Mouse (Mus musculus) embryonic facial prominence, embryonic 10.5 days (tissue): ENCODE measurements around the gene Sdk1. TPM values are rescaled to one million over a fixed set of nuclear protein-coding genes. Genes with fewer than 3 reads are reported as not detected.

Experiments used
- DNase-seq: peaks from one replicate; pipeline ENCODE4 v3.0.0-alpha.2; 2017; ENCODE audit warnings: low spot score
- H3K27ac ChIP-seq: fragments of 300-500 bp; sonication (generic); replicated peaks from 2 replicates; pipeline ENCODE4 v1.5.1; 2016; ENCODE audit warnings: mild to moderate bottlenecking
- H3K27me3 ChIP-seq: fragments of 300-500 bp; sonication (generic); replicated peaks from 2 replicates; pipeline ENCODE4 v1.6.1; 2016; ENCODE audit warnings: low read depth, mild to moderate bottlenecking; ENCODE audit not compliant: poor library complexity, severe bottlenecking
- H3K36me3 ChIP-seq: fragments of 300-500 bp; sonication (generic); replicated peaks from 2 replicates; pipeline ENCODE4 v1.6.1; 2016; ENCODE audit warnings: mild to moderate bottlenecking, moderate library complexity
- H3K4me1 ChIP-seq: fragments of 300-500 bp; sonication (generic); 2 replicates; pipeline ENCODE4 v1.6.1; 2016
- H3K4me3 ChIP-seq: fragments of 300-500 bp; sonication (generic); 2 replicates; pipeline ENCODE4 v1.5.1; 2016; ENCODE audit warnings: mild to moderate bottlenecking, moderate library complexity
- H3K9me3 ChIP-seq: fragments of 300-500 bp; sonication (generic); 2 replicates; pipeline ENCODE4 v1.6.1; 2016; ENCODE audit warnings: mild to moderate bottlenecking
- WGBS: fragments of 180-500 bp; shearing (Covaris S2); methylation state at CpG from one replicate; pipeline ENCODE4 v1.1.7; 2016; 5-methylcytosine and 5-hydroxymethylcytosine counted together
- polyA plus RNA-seq: library from polyadenylated mRNA; unstranded; fragments of >200 nt; fragmentation: Nextera tagmentation; extraction: Ambion mirVana; gene quantifications from 2 replicates; pipeline ENCODE4 v1.2.1, GENCODE M21; 2016

Sdk1 gene
- polyA plus RNA-seq, 1 experiment from 2014 or later, result 1.1 TPM

DNA sequence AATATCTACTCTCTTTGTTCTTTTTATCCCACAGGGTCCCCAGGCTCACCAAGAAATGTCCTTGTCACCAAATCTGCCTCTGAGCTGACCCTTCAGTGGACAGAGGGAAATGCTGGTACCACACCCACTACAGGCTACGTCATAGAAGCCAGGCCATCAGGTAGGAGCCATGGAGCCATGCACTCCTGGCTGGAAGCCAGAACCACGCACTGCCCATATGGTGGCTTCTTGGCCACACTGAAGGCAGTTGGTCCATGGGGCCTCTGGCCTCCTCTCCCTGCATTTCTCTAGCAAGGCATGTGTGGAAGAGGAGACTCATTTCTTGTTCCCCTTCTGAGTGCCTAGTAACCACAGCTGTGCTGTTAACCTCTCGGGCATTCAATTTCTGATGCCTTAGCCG, 932.3 kb downstream of the Sdk1 start:
- no peaks in the 10 kb centered on the region for H3K9me3 ChIP-seq
- WGBS, result 88% methylated on average over 4 of the region's 4 CpGs
- H3K27ac ChIP-seq, result 0 out of 2 replicates have a peak overlapping the region, but pooled peaks have one; percentile 24
- H3K27me3 ChIP-seq, result peaks cover 24% of the 10 kb centered on the region
- H3K4me3 ChIP-seq, result no peak overlapping the region
- no peak for DNase-seq
- no peaks in the 10 kb centered on the region for H3K36me3 ChIP-seq
- peaks cover 6% of the 10 kb centered on the region; the same call in 1 of the 2 replicates for H3K4me1 ChIP-seq

DNA sequence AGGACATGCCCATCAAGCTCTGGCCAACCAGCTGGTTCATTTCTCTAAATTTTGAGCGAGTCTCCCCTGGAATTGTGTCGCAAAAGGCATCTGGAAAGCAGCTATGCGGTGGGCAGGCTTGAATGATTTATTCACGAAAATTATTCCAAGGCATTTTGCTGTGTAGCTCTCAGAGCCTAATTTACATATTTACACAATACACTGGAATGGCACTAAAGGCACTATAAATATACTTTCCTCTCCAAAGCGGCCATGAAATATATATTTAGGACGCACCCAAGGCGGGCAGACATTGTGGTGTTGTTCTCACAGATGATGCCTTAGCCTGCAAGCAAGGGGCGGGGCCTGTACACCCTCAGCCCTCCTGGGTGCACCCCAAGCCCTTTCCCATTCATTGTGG, 936.9 kb downstream of the Sdk1 start:
- Histone ChIP-seq H3K36me3 (no peaks in the 10 kb centered on the region), H3K9me3 (no peaks in the 10 kb centered on the region), H3K27me3 (peaks cover 67% of the 10 kb centered on the region), H3K4me3 (no peak overlapping the region), H3K4me1 (peaks cover 20% of the 10 kb centered on the region), H3K27ac (no peak overlapping the region)
- no peak for DNase-seq
- 85% methylated on average over 8 of the region's 8 CpGs for whole genome bisulfite sequencing

- Histone ChIP-seq H3K4me1 (peaks cover 20% of the 10 kb centered on the region), H3K27me3 (peaks cover 67% of the 10 kb centered on the region), H3K4me3 (no peak overlapping the region)
Observed at GRCm38 (mm10) chr5:142179304-142179703, 938.0 kb downstream of the Sdk1 start.

DNA sequence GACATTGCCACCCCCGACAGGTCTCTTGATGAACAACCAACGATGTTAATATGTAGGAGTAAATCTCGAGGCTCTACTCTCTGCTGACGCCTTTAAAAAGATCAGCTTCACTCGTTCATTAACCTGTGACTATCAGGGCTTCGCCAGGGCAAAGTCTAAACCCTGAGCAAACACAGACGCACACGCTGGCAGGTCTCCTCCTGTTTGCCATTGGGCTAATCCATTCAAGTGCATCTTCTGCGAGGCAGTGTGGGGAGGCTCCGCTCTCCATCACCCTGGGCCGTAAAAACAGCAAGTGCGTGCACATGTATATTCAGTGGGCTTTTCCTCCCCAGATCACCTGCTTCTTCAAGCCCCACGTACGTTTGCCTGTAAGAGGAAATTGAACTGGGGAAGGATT, 940.6 kb downstream of the Sdk1 start:
- Histone ChIP-seq H3K36me3 (no peaks in the 10 kb centered on the region), H3K27me3 (peaks cover 60% of the 10 kb centered on the region)
- DNase-seq, result no peak

More at GRCm38 (mm10) chr5:142179304-142179703, 938.0 kb downstream of the Sdk1 start:
- H3K9me3 ChIP-seq, result no peaks in the 10 kb centered on the region
- DNase-seq, result peak; percentile 38
- H3K27ac ChIP-seq, result no peak overlapping the region
- H3K36me3 ChIP-seq, result no peaks in the 10 kb centered on the region
- WGBS, result 21% methylated on average over 11 of the region's 11 CpGs

GRCm38 (mm10) chr5:142188765-142189164, 947.5 kb downstream of the Sdk1 start:
- Histone ChIP-seq H3K27me3 (no peaks in the 10 kb centered on the region), H3K36me3 (no peaks in the 10 kb centered on the region), H3K27ac (no peak overlapping the region), H3K9me3 (no peaks in the 10 kb centered on the region), H3K4me3 (no peak overlapping the region), H3K4me1 (peaks cover 24% of the 10 kb centered on the region)
- no peak for DNase-seq
- WGBS, result 87% methylated on average over 5 of the region's 5 CpGs

More for the DNA sequence above, 940.6 kb downstream of the Sdk1 start:
- Histone ChIP-seq H3K4me3 (no peak overlapping the region), H3K9me3 (no peaks in the 10 kb centered on the region), H3K27ac (no peak overlapping the region), H3K4me1 (peaks cover 20% of the 10 kb centered on the region)
- WGBS, result 85% methylated on average over 14 of the region's 14 CpGs

GRCm38 (mm10) chr5:142209911-142210310, 968.6 kb downstream of the Sdk1 start:
- H3K27ac ChIP-seq, result no peak overlapping the region
- no peak for DNase-seq
- H3K36me3 ChIP-seq, result no peaks in the 10 kb centered on the region
- H3K4me3 ChIP-seq, result no peak overlapping the region
- no peaks in the 10 kb centered on the region for H3K27me3 ChIP-seq
- H3K4me1 ChIP-seq, result 0 out of 2 replicates have a peak, but pooled peaks cover 4% of the 10 kb centered on the region
- no peaks in the 10 kb centered on the region for H3K9me3 ChIP-seq

DNA sequence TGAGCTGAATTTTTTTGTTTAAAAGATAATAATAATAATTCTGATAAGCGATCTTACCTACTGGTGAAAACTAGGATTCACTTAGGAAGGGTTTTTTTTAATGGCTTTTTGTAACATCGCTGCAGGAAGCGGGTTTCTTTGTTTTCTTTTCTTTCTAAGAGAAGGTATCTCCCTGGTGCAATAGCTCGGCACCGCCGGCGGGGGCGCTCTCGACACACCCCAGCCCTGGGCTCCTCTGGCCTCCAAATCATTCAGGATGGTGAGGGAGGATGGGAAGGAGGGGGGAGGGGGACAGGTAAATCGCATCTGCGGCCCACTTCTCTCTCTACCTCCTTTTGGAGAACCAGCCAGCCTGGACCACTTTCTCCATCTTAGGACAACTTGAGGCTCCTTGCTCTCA, 971.0 kb downstream of the Sdk1 start:
- H3K36me3 ChIP-seq, result no peaks in the 10 kb centered on the region

GRCm38 (mm10) chr5:142215981-142216380, 974.7 kb downstream of the Sdk1 start:
- H3K4me1 ChIP-seq, result peaks cover 13% of the 10 kb centered on the region
- H3K27ac ChIP-seq, result no peak overlapping the region
- H3K27me3 ChIP-seq, result no peaks in the 10 kb centered on the region
- peaks cover 4% of the 10 kb centered on the region; the same call in 1 of the 2 replicates for H3K9me3 ChIP-seq
- no peak overlapping the region for H3K4me3 ChIP-seq
- 88% methylated on average over 5 of the region's 5 CpGs for WGBS
- H3K36me3 ChIP-seq, result no peaks in the 10 kb centered on the region
- DNase-seq, result no peak

More for the DNA sequence above, 971.0 kb downstream of the Sdk1 start:
- Histone ChIP-seq H3K9me3 (no peaks in the 10 kb centered on the region), H3K27ac (no peak overlapping the region), H3K4me3 (no peak overlapping the region), H3K4me1 (peaks cover 11% of the 10 kb centered on the region), H3K27me3 (no peaks in the 10 kb centered on the region)
- 60% methylated on average over 11 of the region's 11 CpGs for WGBS
- no peak for DNase-seq

DNA sequence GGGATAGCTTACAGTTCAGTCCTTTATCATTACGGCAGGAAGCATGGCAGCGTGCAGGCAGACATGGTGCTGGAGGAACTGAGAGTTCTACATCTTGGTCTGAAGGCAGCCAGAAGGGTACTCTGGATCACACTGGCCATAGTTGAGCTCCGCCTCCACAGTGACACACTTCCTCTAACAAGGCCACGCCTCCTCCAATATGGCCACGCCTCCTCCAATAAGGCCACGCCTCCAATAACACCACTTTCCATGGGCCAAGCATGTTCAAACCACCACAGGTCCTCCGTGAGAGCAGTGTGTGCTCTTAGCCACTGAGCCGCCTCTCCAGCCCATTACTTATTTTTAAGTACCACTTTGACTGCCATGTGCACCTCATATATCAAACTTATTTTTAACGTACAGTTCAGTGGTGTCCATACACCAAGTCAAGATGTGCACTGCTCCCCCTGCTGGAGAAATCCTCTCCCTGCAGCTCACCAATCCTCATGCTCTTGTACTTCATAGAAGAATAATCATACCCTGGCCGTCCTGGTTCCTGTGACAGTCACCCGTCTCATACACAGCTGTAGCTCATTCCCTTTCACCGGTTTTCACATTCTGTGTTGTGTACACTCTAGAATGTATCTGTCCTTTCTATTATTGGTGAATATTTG, 979.7 kb downstream of the Sdk1 start:
- WGBS, result 93% methylated on average over 12 of the region's 12 CpGs
- Histone ChIP-seq H3K27me3 (no peaks in the 10 kb centered on the region), H3K4me3 (no peak overlapping the region), H3K4me1 (peaks cover 10% of the 10 kb centered on the region), H3K9me3 (peaks cover 4% of the 10 kb centered on the region; the same call in 1 of the 2 replicates), H3K27ac (no peak overlapping the region), H3K36me3 (no peaks in the 10 kb centered on the region)
- DNase-seq, result no peak

DNA sequence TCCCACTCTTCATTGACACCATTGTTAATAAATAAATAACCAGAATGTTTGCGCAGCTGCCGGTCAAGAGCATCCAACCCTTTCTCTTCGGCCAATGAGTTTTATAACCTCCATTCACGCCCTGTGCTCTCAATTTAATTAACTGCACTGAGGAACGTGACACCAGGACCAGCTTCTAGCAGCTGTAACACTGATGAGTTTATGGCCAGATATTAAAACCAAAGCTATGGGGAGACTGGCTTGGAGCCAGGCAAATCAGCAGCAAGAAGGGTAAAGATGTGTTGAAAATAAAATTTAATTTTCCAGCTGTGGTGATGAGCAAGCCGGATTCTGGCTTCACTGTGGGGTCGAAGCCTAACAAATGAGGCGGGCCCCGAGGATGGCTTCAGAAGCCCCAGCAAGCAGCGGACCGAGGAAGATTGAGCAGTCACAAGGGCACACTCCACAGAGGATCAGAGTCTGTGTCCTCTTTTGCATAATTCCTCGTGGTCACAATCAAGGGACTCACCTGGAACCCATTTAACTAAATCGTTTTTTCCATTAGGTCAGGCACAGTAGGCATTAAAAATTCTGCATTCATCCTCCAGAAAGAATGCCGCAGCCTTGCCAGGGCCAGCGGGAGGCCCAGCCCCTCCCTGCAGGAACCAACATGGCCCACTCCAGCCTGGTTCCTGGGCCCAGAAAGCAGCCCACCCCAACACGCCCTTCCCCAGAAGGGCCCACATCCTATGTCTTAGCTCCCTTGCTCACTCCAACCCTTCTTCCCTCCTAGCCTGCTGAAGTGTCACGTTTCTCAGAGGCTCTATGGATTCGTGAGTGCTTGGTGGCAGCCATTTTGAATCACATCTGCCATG, 987.9 kb downstream of the Sdk1 start:
- H3K27ac ChIP-seq, result peak overlapping the region; percentile 10; the same call in 1 of the 2 replicates
- no peaks in the 10 kb centered on the region for H3K36me3 ChIP-seq
- WGBS, result 81% methylated on average over 18 of the region's 18 CpGs
- H3K4me1 ChIP-seq, result no peaks in the 10 kb centered on the region
- no peak overlapping the region for H3K4me3 ChIP-seq
- DNase-seq, result no peak
- no peaks in the 10 kb centered on the region for H3K9me3 ChIP-seq
- no peaks in the 10 kb centered on the region for H3K27me3 ChIP-seq

GRCm38 (mm10) chr5:142229811-142230205, 988.5 kb downstream of the Sdk1 start:
- Histone ChIP-seq H3K27me3 (no peaks in the 10 kb centered on the region), H3K4me1 (no peaks in the 10 kb centered on the region), H3K36me3 (no peaks in the 10 kb centered on the region), H3K4me3 (no peak overlapping the region), H3K27ac (peak overlapping the region; percentile 10; the same call in 1 of the 2 replicates), H3K9me3 (no peaks in the 10 kb centered on the region)
- WGBS, result 86% methylated on average over 8 of the region's 8 CpGs
- no peak for DNase-seq

GRCm38 (mm10) chr5:142240288-142240687, 999.0 kb downstream of the Sdk1 start:
- Histone ChIP-seq H3K9me3 (no peaks in the 10 kb centered on the region), H3K27ac (no peak overlapping the region), H3K4me1 (peaks cover 8% of the 10 kb centered on the region), H3K27me3 (no peaks in the 10 kb centered on the region), H3K4me3 (no peak overlapping the region), H3K36me3 (no peaks in the 10 kb centered on the region)
- no peak for DNase-seq
- WGBS, result 90% methylated on average over 6 of the region's 6 CpGs

DNA sequence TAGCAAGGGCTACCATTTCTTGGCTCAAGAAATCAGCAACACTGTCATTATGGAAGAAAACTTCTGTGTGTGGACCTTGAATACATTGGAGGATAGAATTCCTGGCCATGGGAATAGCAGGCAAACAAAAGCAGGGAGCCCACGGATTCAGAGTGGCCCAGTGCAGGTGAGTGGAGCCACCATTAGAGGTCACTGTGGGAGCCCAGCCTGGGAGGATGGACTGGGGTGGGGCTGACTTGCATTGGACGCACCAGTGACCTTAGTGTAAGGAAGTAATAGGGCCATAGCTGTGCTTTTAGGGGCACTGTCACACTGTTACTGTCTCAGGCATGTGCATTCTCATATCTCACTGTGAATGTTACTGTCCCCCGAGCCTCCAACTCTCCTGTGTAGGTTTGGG, 1001.3 kb downstream of the Sdk1 start:
- Histone ChIP-seq H3K27me3 (no peaks in the 10 kb centered on the region), H3K27ac (no peak overlapping the region), H3K4me3 (no peak overlapping the region), H3K4me1 (peaks cover 8% of the 10 kb centered on the region), H3K9me3 (no peaks in the 10 kb centered on the region), H3K36me3 (no peaks in the 10 kb centered on the region)
- WGBS, result 56% methylated on average over 3 of the region's 3 CpGs
- DNase-seq, result no peak
